Mouse (Mus musculus): ENCODE results near the gene Lrrk1. TPM values are rescaled to one million over a fixed set of nuclear protein-coding genes. Genes with fewer than 3 reads are reported as not detected.

The Lrrk1 gene
- polyA plus RNA-seq, 1 experiment from 2014 or later: 3.7 TPM

DNA sequence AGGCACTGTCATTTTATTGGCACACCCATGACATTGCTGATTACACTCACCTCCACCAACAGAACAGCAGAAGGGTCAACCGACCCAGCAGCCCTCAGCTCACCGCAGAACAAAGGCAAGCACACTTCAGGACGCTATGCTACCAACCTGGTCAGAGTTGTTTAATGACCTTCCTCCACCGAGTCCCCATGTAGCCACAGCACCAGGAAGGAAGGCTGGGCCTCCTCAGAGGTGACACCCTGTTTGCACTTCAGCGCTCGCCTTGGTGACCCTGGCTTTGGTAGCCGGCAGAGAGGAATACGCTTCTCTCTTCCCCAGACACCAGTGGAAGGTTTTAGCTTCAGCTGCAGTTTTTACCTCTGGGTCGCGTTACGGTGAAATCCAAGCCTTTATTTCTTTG, 38.5 kb downstream of the Lrrk1 start:
- H3K36me3 ChIP-seq (replicated peaks): no peaks in the 10 kb centered on the region
- H3K27me3 ChIP-seq: no peaks in the 10 kb centered on the region
- no peak overlapping the region for H3K4me3 ChIP-seq (replicated peaks)
- no peaks in the 10 kb centered on the region for H3K9me3 ChIP-seq
- peaks cover 10% of the 10 kb centered on the region for H3K4me1 ChIP-seq
- WGBS: 81% methylated on average over 11 of the region's 11 CpGs
- ATAC-seq (ENCODE audit: low FRiP score): no peak
- H3K9ac ChIP-seq: no peak overlapping the region
- no peak overlapping the region for H3K4me2 ChIP-seq
- no peak overlapping the region for H3K27ac ChIP-seq

DNA sequence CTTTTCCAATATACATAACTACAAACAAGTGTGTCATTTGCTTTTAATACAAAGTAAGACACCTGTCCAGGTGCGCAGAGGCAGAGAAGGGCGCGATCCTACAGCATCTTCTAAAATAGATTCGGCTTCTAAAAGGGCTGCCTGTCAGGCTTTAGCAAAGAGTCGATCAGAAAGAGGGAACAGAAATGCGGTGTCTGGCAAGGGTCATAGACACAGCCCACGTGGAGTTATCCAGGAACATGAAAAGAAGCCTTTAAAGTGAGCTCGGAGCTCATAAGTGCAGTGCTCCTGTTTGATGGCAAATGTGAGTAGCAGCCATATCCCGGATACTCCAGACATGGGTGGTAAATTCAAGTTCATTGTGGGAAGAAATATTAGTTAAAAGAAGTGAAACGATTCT, 39.6 kb downstream of the Lrrk1 start:
- H3K9ac ChIP-seq: no peak overlapping the region
- H3K36me3 ChIP-seq (replicated peaks): no peaks in the 10 kb centered on the region
- ATAC-seq (ENCODE audit: low FRiP score): no peak
- no peaks in the 10 kb centered on the region for H3K9me3 ChIP-seq
- peaks cover 10% of the 10 kb centered on the region for H3K4me1 ChIP-seq
- no peak overlapping the region for H3K27ac ChIP-seq
- no peak overlapping the region for H3K4me3 ChIP-seq (replicated peaks)
- WGBS: 88% methylated on average over 10 of the region's 10 CpGs
- no peaks in the 10 kb centered on the region for H3K27me3 ChIP-seq
- no peak overlapping the region for H3K4me2 ChIP-seq

DNA sequence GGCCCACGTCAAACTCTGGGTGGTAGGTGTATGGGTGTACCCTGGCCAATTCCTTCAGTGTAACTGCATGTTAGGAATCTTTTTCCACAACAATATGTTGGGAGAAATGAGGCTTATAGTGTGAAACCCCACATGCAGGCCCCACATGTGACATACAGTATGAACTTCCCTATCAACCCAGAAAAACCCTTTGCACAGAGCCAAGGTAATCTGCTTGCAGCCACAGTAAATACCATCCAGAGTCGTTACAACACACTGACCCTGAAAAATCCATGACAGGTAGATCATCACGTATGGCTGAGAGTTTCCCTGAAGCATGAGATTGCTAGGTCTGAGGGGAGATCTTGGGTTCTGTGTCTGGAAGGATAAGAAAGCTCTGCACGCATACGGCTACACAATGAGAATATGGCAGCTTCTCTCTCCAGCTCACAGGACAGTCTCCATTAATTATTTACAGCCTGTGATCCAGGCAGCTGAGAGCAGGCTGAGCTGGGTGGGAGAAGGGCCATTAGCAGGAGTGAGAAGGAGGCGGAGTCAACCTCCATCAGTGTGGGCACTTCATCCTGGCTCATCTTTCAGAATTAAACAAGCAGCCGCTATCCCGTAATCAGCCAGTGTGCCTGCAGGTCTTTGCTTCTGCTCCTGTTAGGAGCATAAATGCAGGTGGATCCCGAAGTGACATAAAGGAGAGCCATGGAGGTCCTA, 41.0 kb downstream of the Lrrk1 start:
- H3K4me2 ChIP-seq: no peak overlapping the region
- H3K9ac ChIP-seq: no peak overlapping the region
- no peak overlapping the region for H3K4me3 ChIP-seq (replicated peaks)
- no peaks in the 10 kb centered on the region for H3K36me3 ChIP-seq (replicated peaks)
- H3K27me3 ChIP-seq: no peaks in the 10 kb centered on the region
- WGBS: 53% methylated on average over 9 of the region's 9 CpGs
- H3K27ac ChIP-seq: no peak overlapping the region
- H3K9me3 ChIP-seq: no peaks in the 10 kb centered on the region
- H3K4me1 ChIP-seq: peaks cover 10% of the 10 kb centered on the region
- ATAC-seq (ENCODE audit: low FRiP score): peak; percentile 63; the same call in 1 of the 2 replicates

DNA sequence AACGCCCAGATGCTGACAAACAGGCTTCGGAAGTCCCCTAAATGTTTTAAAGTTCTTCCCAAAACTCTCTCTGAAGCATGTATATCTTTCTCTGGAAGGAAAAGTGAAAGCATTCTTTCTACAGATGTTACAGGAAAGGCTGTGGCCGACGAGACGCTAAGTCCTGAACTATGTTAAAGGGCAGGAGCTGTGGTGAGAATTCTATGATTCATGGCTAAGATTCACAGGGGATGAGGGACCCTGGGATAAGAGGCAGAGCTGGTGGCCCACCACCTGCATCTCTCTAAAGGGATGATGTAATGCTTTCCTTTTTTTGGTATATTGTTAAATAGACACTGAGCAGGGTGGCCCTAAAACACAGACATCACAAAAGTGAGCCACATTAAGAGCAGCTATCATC, 44.8 kb downstream of the Lrrk1 start:
- no peak for ATAC-seq (ENCODE audit: low FRiP score)
- Histone ChIP-seq H3K9ac (no peak overlapping the region), H3K9me3 (no peaks in the 10 kb centered on the region), H3K27ac (no peak overlapping the region), H3K4me3 (replicated peaks) (no peak overlapping the region), H3K4me1 (peaks cover 10% of the 10 kb centered on the region), H3K36me3 (replicated peaks) (no peaks in the 10 kb centered on the region), H3K4me2 (no peak overlapping the region), H3K27me3 (no peaks in the 10 kb centered on the region)
- 86% methylated on average over 5 of the region's 5 CpGs for WGBS

DNA sequence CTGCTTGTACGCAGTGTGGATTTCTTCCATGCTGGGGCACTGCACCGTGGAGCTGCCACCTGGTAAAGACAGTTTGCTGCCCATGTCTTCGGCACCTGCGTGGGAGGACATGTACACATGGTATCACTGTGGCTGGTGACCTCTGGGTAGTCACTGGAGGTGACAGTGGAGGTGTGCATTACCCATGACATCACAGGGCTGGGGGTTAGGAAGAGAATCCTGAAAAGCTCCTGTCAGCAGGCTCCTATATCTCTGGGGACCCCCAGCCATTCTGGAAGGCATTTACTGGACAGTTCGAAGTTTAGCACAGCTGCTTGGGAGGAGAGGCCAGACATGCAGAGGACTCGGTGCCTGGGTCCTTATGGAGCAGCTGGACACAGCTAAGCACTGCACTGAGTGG, 45.3 kb downstream of the Lrrk1 start:
- H3K27me3 ChIP-seq: no peaks in the 10 kb centered on the region
- no peaks in the 10 kb centered on the region for H3K9me3 ChIP-seq
- peaks cover 10% of the 10 kb centered on the region for H3K4me1 ChIP-seq
- no peak overlapping the region for H3K4me2 ChIP-seq
- no peak for ATAC-seq (ENCODE audit: low FRiP score)
- no peak overlapping the region for H3K9ac ChIP-seq
- 80% methylated on average over 6 of the region's 6 CpGs for WGBS
- no peak overlapping the region for H3K4me3 ChIP-seq (replicated peaks)
- H3K27ac ChIP-seq: no peak overlapping the region
- H3K36me3 ChIP-seq (replicated peaks): no peaks in the 10 kb centered on the region

DNA sequence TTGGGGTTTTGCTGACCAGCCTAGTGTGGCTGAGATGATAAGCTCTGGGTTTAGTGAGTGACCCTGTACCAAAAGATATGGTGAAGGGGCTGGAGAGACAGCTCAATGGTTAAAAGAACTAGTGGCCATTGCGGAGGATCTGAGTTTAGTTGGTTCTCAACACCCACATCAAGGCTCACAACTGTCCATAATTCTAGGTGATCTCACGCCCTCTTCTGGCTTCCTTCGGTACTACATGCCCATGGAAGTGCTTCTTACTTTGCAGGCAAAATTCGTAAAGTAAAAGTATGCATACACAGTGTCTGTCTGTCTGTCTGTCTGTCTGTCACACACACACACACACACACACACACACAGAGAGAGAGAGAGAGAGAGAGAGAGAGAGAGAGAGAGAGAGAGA, 45.8 kb downstream of the Lrrk1 start:
- H3K27me3 ChIP-seq: no peaks in the 10 kb centered on the region
- ATAC-seq (ENCODE audit: low FRiP score): no peak
- no peaks in the 10 kb centered on the region for H3K9me3 ChIP-seq
- no peak overlapping the region for H3K4me3 ChIP-seq (replicated peaks)
- H3K4me1 ChIP-seq: peaks cover 6% of the 10 kb centered on the region; the same call in 1 of the 2 replicates
- H3K27ac ChIP-seq: no peak overlapping the region
- no peak overlapping the region for H3K9ac ChIP-seq
- WGBS: 41% methylated on average over 4 of the region's 4 CpGs
- H3K36me3 ChIP-seq (replicated peaks): no peaks in the 10 kb centered on the region
- H3K4me2 ChIP-seq: no peak overlapping the region

DNA sequence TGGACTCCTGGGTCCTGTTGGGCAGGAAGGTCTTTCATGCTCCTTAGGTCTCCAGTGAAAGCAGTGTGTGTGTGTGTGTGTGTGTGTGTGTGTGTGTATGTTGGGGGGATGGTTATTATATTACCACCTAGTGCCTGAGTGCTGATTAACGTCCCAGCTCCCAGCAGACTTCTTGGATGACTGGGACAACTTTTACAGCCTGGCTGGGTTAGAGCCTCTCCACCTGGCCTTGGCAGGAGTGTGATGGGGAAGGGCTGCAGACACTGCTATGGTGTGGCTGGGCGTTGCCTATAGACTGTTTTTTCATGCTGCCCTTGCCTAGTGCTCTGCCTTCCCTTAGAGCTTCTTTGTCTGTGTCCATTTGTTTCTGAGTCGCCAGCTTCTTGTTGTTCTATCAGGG, 48.1 kb downstream of the Lrrk1 start:
- ATAC-seq (ENCODE audit: low FRiP score): no peak
- WGBS: 67% methylated on average over 3 of the region's 3 CpGs
- Histone ChIP-seq H3K9ac (no peak overlapping the region), H3K4me1 (no peaks in the 10 kb centered on the region), H3K27me3 (no peaks in the 10 kb centered on the region), H3K4me2 (no peak overlapping the region), H3K4me3 (replicated peaks) (no peak overlapping the region), H3K36me3 (replicated peaks) (no peaks in the 10 kb centered on the region), H3K9me3 (no peaks in the 10 kb centered on the region), H3K27ac (no peak overlapping the region)

DNA sequence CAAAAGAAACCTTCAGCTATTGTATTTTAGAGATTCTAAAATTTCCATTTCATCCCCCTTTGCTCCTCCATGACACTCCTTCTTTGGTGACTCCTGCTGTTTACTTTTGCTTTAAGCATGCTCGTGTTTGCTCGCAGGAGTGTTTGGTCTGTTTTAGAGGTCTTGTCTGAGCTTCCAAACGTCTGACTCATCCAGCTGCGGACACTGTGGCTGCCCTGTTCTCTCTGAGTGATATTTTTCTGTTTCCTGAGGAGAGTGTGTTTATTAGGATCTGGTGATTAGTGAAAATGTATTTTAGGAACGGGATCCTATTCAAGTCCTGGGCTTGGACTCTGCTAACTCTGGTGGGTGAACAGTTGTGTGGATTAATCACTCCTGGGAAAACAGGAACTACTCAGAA, 48.5 kb downstream of the Lrrk1 start:
- Histone ChIP-seq H3K27me3 (no peaks in the 10 kb centered on the region), H3K27ac (no peak overlapping the region), H3K36me3 (replicated peaks) (no peaks in the 10 kb centered on the region), H3K9ac (no peak overlapping the region), H3K4me2 (no peak overlapping the region), H3K4me3 (replicated peaks) (no peak overlapping the region), H3K9me3 (no peaks in the 10 kb centered on the region), H3K4me1 (no peaks in the 10 kb centered on the region)
- 65% methylated on average over 5 of the region's 5 CpGs for WGBS
- no peak for ATAC-seq (ENCODE audit: low FRiP score)

DNA sequence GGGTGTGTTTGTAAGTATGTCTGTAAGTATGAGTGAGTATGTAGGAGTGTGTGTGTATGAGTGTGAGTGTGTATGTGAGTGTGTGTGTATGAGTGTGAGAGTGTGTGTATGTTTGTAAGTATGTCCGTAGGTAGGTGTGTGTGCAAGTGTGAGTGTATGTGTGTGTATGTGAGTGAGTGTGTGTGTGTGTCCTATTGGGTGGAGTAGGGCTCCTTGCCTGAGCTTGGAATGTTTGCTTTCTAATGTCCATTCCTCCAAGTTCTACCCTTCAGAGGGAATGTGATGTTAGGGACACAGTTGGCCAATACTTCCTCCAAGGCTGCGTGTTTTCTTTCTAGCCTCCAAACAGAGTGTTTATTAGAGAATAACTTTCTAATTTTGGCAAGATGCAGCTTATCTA, 51.2 kb downstream of the Lrrk1 start:
- H3K27me3 ChIP-seq: no peaks in the 10 kb centered on the region
- ATAC-seq (ENCODE audit: low FRiP score): no peak

DNA sequence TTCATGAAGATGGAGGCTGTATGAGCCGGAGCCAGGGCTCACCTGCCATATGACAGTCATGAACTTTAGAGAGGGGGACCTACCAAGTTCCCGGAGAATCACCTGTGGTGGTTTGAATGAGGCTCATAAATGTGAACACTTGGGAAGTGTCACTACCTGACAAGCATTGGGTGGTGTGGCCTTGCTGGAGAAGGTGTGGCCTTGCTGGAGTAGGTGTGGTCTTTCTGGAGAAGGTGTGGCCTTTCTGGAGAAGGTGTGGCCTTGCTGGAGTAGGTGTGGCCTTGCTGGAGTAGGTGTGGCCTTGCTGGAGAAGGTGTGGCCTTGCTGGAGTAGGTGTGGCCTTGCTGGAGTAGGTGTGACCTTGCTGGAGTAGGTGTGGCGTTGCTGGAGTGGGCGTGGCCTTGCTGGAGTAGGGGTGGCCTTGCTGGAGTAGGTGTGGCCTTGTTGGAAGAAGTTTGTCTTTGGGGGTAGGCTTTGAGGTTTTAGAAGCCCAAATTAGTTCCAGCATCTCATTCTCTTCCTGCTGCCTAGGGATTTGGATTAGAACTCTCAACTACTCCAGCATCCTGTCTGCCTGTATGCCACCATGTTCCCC, 54.1 kb downstream of the Lrrk1 start:
- WGBS: 84% methylated on average over 4 of the region's 4 CpGs

More for the DNA sequence above, 51.2 kb downstream of the Lrrk1 start:
- no peak overlapping the region for H3K27ac ChIP-seq
- 90% methylated on average over 2 of the region's 2 CpGs for WGBS
- no peaks in the 10 kb centered on the region for H3K4me1 ChIP-seq
- H3K9me3 ChIP-seq: no peaks in the 10 kb centered on the region
- no peak overlapping the region for H3K4me2 ChIP-seq
- no peaks in the 10 kb centered on the region for H3K36me3 ChIP-seq (replicated peaks)
- H3K4me3 ChIP-seq (replicated peaks): no peak overlapping the region
- H3K9ac ChIP-seq: no peak overlapping the region

DNA sequence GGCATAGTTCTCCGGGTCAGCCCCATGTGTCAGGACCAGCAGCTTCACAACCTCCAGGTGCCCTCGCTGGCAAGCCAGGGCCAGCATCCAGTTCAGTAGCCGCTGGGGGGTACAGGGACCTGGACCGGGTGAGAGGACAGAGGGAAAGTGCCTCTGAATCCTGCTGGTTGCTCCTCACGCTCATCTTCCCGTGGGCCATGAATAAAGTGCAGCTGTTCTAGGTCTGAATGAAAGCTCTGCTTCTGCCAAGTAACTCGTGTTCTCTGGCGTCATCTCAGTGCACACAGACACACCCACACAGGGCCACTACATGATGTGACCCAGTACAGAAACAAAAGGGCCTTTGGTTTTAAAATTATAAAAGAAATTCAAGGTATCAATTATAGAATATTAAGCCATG, 55.8 kb downstream of the Lrrk1 start:
- Histone ChIP-seq H3K27me3 (no peaks in the 10 kb centered on the region), H3K27ac (no peak overlapping the region), H3K9me3 (no peaks in the 10 kb centered on the region), H3K4me2 (no peak overlapping the region), H3K36me3 (replicated peaks) (no peaks in the 10 kb centered on the region), H3K9ac (no peak overlapping the region), H3K4me3 (replicated peaks) (no peak overlapping the region), H3K4me1 (no peaks in the 10 kb centered on the region)
- WGBS: 89% methylated on average over 8 of the region's 8 CpGs
- no peak for ATAC-seq (ENCODE audit: low FRiP score)

More for the DNA sequence above, 54.1 kb downstream of the Lrrk1 start:
- Histone ChIP-seq H3K4me1 (no peaks in the 10 kb centered on the region), H3K27me3 (no peaks in the 10 kb centered on the region), H3K9me3 (no peaks in the 10 kb centered on the region), H3K36me3 (replicated peaks) (no peaks in the 10 kb centered on the region), H3K9ac (no peak overlapping the region), H3K4me3 (replicated peaks) (no peak overlapping the region), H3K4me2 (no peak overlapping the region), H3K27ac (no peak overlapping the region)
- no peak for ATAC-seq (ENCODE audit: low FRiP score)

DNA sequence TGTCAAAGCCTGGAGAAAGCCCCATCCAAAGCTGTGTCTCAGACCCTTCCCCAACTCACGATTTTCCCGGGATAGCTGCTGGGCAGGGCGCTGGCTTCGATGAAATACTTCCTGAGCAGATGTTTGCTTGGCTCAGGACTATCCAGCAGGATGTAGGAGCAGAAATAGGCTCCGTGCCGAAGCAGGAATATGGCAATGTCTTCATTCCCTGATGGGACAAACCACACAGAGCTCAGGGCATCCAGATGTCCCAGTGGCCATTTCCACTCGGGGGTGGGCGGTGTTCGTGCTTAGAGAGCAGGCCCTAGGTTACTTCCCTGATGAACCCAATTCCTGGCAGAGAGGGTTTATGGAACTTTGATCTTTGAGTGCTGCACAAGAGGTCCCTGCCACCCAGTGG, 57.5 kb downstream of the Lrrk1 start:
- no peak overlapping the region for H3K4me2 ChIP-seq
- no peaks in the 10 kb centered on the region for H3K4me1 ChIP-seq
- H3K36me3 ChIP-seq (replicated peaks): no peaks in the 10 kb centered on the region
- H3K27me3 ChIP-seq: no peaks in the 10 kb centered on the region
- 92% methylated on average over 9 of the region's 9 CpGs for WGBS
- no peak overlapping the region; the same call in 1 of the 2 replicates for H3K9ac ChIP-seq
- no peaks in the 10 kb centered on the region for H3K9me3 ChIP-seq
- no peak for ATAC-seq (ENCODE audit: low FRiP score)
- H3K27ac ChIP-seq: no peak overlapping the region
- H3K4me3 ChIP-seq (replicated peaks): no peak overlapping the region

DNA sequence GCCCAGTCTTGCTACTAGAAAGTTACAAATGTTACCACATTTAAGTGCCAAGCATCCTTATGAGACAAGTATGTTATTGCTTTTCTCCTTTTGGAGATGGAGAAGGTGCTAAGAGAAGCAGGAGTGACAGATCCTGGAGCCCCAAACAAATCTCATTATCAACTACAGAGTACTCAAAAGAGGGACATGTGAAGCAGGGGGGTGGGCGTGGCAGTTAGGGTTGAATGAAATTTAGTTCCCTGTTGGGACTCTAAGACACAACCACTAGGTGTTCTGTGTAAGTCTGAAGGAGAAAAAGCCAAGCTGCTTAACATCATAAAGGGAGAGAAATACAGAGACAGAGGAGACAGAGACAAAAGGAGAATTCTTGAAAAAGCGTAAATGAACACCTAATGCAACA, 60.6 kb downstream of the Lrrk1 start:
- no peak overlapping the region for H3K4me3 ChIP-seq (replicated peaks)
- no peak overlapping the region for H3K9ac ChIP-seq
- no peaks in the 10 kb centered on the region for H3K9me3 ChIP-seq
- H3K27ac ChIP-seq: no peak overlapping the region
- H3K27me3 ChIP-seq: no peaks in the 10 kb centered on the region; the same call in 1 of the 2 replicates
- no peak overlapping the region for H3K4me2 ChIP-seq
- WGBS: 58% methylated on average over 2 of the region's 2 CpGs
- H3K36me3 ChIP-seq (replicated peaks): no peaks in the 10 kb centered on the region
- H3K4me1 ChIP-seq: no peaks in the 10 kb centered on the region
- ATAC-seq (ENCODE audit: low FRiP score): no peak

Data from forebrain, embryonic 12.5 days (tissue).